Mouse (Mus musculus): ENCODE results near the gene Dync1i1. TPM values are rescaled to one million over a fixed set of nuclear protein-coding genes. Genes with fewer than 3 reads are reported as not detected.

Dync1i1 gene
- polyA plus RNA-seq, 1 experiment from 2014 or later, result 0.26 TPM

GRCm38 (mm10) chr6:5756509-5757130 lies 31.2 kb downstream of the Dync1i1 start:
- Histone ChIP-seq H3K27me3 (replicated peaks; ENCODE audit: control insufficient read depth, insufficient read depth, low read length) (no peaks in the 10 kb centered on the region), H3K27ac (ENCODE audit: low read length) (no peak overlapping the region), H3K4me1 (ENCODE audit: control insufficient read depth, insufficient read depth, low read length) (no peaks in the 10 kb centered on the region), H3K9ac (ENCODE audit: low read depth, low read length) (no peak overlapping the region), H3K4me3 (ENCODE audit: low read length) (no peak overlapping the region), H3K9me3 (ENCODE audit: control insufficient read depth, low read length) (no peaks in the 10 kb centered on the region), H3K4me2 (ENCODE audit: low read depth, low read length) (no peak overlapping the region), H3K36me3 (ENCODE audit: control insufficient read depth, insufficient read depth, low read length) (no peaks in the 10 kb centered on the region)
- 66% methylated on average over 5 of the region's 5 CpGs for WGBS
- ATAC-seq, result no peak

- no peaks in the 10 kb centered on the region for H3K36me3 ChIP-seq (ENCODE audit: control insufficient read depth, insufficient read depth, low read length)
- 59% methylated on average over 2 of the region's 2 CpGs for WGBS
- H3K9me3 ChIP-seq (ENCODE audit: control insufficient read depth, low read length), result no peaks in the 10 kb centered on the region
- H3K4me2 ChIP-seq (ENCODE audit: low read depth, low read length), result no peak overlapping the region
- peak; percentile 68 for ATAC-seq
- H3K27me3 ChIP-seq (replicated peaks; ENCODE audit: control insufficient read depth, insufficient read depth, low read length), result no peaks in the 10 kb centered on the region
- no peaks in the 10 kb centered on the region for H3K4me1 ChIP-seq (ENCODE audit: control insufficient read depth, insufficient read depth, low read length)
- no peak overlapping the region for H3K27ac ChIP-seq (ENCODE audit: low read length)
- no peak overlapping the region for H3K4me3 ChIP-seq (ENCODE audit: low read length)
- H3K9ac ChIP-seq (ENCODE audit: low read depth, low read length), result no peak overlapping the region
These were observed 37.5 kb downstream of the Dync1i1 start for GRCm38 (mm10) chr6:5762943-5763342.

GRCm38 (mm10) chr6:5768576-5768975 lies 43.1 kb downstream of the Dync1i1 start:
- H3K9me3 ChIP-seq (ENCODE audit: control insufficient read depth, low read length), result no peaks in the 10 kb centered on the region
- H3K36me3 ChIP-seq (ENCODE audit: control insufficient read depth, insufficient read depth, low read length), result no peaks in the 10 kb centered on the region
- no peak overlapping the region for H3K27ac ChIP-seq (ENCODE audit: low read length)
- no peak for ATAC-seq
- H3K27me3 ChIP-seq (replicated peaks; ENCODE audit: control insufficient read depth, insufficient read depth, low read length), result no peaks in the 10 kb centered on the region
- H3K9ac ChIP-seq (ENCODE audit: low read depth, low read length), result no peak overlapping the region
- WGBS, result 69% methylated on average over 1 of the region's 1 CpGs
- H3K4me1 ChIP-seq (ENCODE audit: control insufficient read depth, insufficient read depth, low read length), result no peaks in the 10 kb centered on the region
- H3K4me2 ChIP-seq (ENCODE audit: low read depth, low read length), result no peak overlapping the region
- no peak overlapping the region for H3K4me3 ChIP-seq (ENCODE audit: low read length)

- Histone ChIP-seq H3K9ac (ENCODE audit: low read depth, low read length) (no peak overlapping the region), H3K9me3 (ENCODE audit: control insufficient read depth, low read length) (no peaks in the 10 kb centered on the region), H3K36me3 (ENCODE audit: control insufficient read depth, insufficient read depth, low read length) (no peaks in the 10 kb centered on the region), H3K27me3 (replicated peaks; ENCODE audit: control insufficient read depth, insufficient read depth, low read length) (no peaks in the 10 kb centered on the region), H3K4me3 (ENCODE audit: low read length) (no peak overlapping the region), H3K4me1 (ENCODE audit: control insufficient read depth, insufficient read depth, low read length) (no peaks in the 10 kb centered on the region), H3K27ac (ENCODE audit: low read length) (no peak overlapping the region), H3K4me2 (ENCODE audit: low read depth, low read length) (no peak overlapping the region)
- no peak for ATAC-seq
- 83% methylated on average over 4 of the region's 4 CpGs for WGBS
These were observed 44.8 kb downstream of the Dync1i1 start for GRCm38 (mm10) chr6:5770283-5770682.

GRCm38 (mm10) chr6:5775461-5775860 lies 50.0 kb downstream of the Dync1i1 start:
- H3K27me3 ChIP-seq (replicated peaks; ENCODE audit: control insufficient read depth, insufficient read depth, low read length), result no peaks in the 10 kb centered on the region
- no peak overlapping the region for H3K4me3 ChIP-seq (ENCODE audit: low read length)
- H3K27ac ChIP-seq (ENCODE audit: low read length), result no peak overlapping the region
- H3K9ac ChIP-seq (ENCODE audit: low read depth, low read length), result no peak overlapping the region
- H3K36me3 ChIP-seq (ENCODE audit: control insufficient read depth, insufficient read depth, low read length), result no peaks in the 10 kb centered on the region
- H3K9me3 ChIP-seq (ENCODE audit: control insufficient read depth, low read length), result no peaks in the 10 kb centered on the region
- WGBS, result 74% methylated on average over 3 of the region's 3 CpGs
- ATAC-seq, result no peak
- no peak overlapping the region for H3K4me2 ChIP-seq (ENCODE audit: low read depth, low read length)
- H3K4me1 ChIP-seq (ENCODE audit: control insufficient read depth, insufficient read depth, low read length), result no peaks in the 10 kb centered on the region

GRCm38 (mm10) chr6:5781752-5782151 lies 56.3 kb downstream of the Dync1i1 start:
- H3K9me3 ChIP-seq (ENCODE audit: control insufficient read depth, low read length), result no peaks in the 10 kb centered on the region
- no peak overlapping the region for H3K4me3 ChIP-seq (ENCODE audit: low read length)
- no peaks in the 10 kb centered on the region for H3K4me1 ChIP-seq (ENCODE audit: control insufficient read depth, insufficient read depth, low read length)
- WGBS, result 80% methylated on average over 6 of the region's 6 CpGs
- H3K27ac ChIP-seq (ENCODE audit: low read length), result no peak overlapping the region
- ATAC-seq, result no peak
- no peak overlapping the region for H3K9ac ChIP-seq (ENCODE audit: low read depth, low read length)
- no peaks in the 10 kb centered on the region for H3K27me3 ChIP-seq (replicated peaks; ENCODE audit: control insufficient read depth, insufficient read depth, low read length)
- H3K4me2 ChIP-seq (ENCODE audit: low read depth, low read length), result no peak overlapping the region
- no peaks in the 10 kb centered on the region for H3K36me3 ChIP-seq (ENCODE audit: control insufficient read depth, insufficient read depth, low read length)

GRCm38 (mm10) chr6:5783830-5784229 lies 58.4 kb downstream of the Dync1i1 start:
- Histone ChIP-seq H3K9me3 (ENCODE audit: control insufficient read depth, low read length) (no peaks in the 10 kb centered on the region), H3K27ac (ENCODE audit: low read length) (no peak overlapping the region), H3K36me3 (ENCODE audit: control insufficient read depth, insufficient read depth, low read length) (no peaks in the 10 kb centered on the region), H3K27me3 (replicated peaks; ENCODE audit: control insufficient read depth, insufficient read depth, low read length) (no peaks in the 10 kb centered on the region), H3K4me2 (ENCODE audit: low read depth, low read length) (no peak overlapping the region), H3K4me3 (ENCODE audit: low read length) (no peak overlapping the region), H3K9ac (ENCODE audit: low read depth, low read length) (no peak overlapping the region), H3K4me1 (ENCODE audit: control insufficient read depth, insufficient read depth, low read length) (no peaks in the 10 kb centered on the region)
- no peak for ATAC-seq
- WGBS, result 91% methylated on average over 14 of the region's 14 CpGs

GRCm38 (mm10) chr6:5790607-5791006 lies 65.2 kb downstream of the Dync1i1 start:
- H3K27me3 ChIP-seq (replicated peaks; ENCODE audit: control insufficient read depth, insufficient read depth, low read length), result no peaks in the 10 kb centered on the region
- H3K4me3 ChIP-seq (ENCODE audit: low read length), result no peak overlapping the region
- no peak overlapping the region for H3K4me2 ChIP-seq (ENCODE audit: low read depth, low read length)
- no peak overlapping the region for H3K9ac ChIP-seq (ENCODE audit: low read depth, low read length)
- no peaks in the 10 kb centered on the region for H3K36me3 ChIP-seq (ENCODE audit: control insufficient read depth, insufficient read depth, low read length)
- no peak for ATAC-seq
- H3K27ac ChIP-seq (ENCODE audit: low read length), result no peak overlapping the region
- H3K4me1 ChIP-seq (ENCODE audit: control insufficient read depth, insufficient read depth, low read length), result no peaks in the 10 kb centered on the region
- H3K9me3 ChIP-seq (ENCODE audit: control insufficient read depth, low read length), result no peaks in the 10 kb centered on the region
- 66% methylated on average over 7 of the region's 7 CpGs for WGBS

- 46% methylated on average over 5 of the region's 5 CpGs for WGBS
These were observed 68.8 kb downstream of the Dync1i1 start for GRCm38 (mm10) chr6:5794106-5794753.

GRCm38 (mm10) chr6:5795314-5795713 lies 69.9 kb downstream of the Dync1i1 start:
- no peak overlapping the region for H3K9ac ChIP-seq (ENCODE audit: low read depth, low read length)
- H3K36me3 ChIP-seq (ENCODE audit: control insufficient read depth, insufficient read depth, low read length), result no peaks in the 10 kb centered on the region
- no peak for ATAC-seq
- H3K4me2 ChIP-seq (ENCODE audit: low read depth, low read length), result no peak overlapping the region
- H3K27ac ChIP-seq (ENCODE audit: low read length), result no peak overlapping the region
- no peaks in the 10 kb centered on the region for H3K27me3 ChIP-seq (replicated peaks; ENCODE audit: control insufficient read depth, insufficient read depth, low read length)
- 74% methylated on average over 2 of the region's 2 CpGs for WGBS
- no peaks in the 10 kb centered on the region for H3K9me3 ChIP-seq (ENCODE audit: control insufficient read depth, low read length)
- H3K4me3 ChIP-seq (ENCODE audit: low read length), result no peak overlapping the region
- no peaks in the 10 kb centered on the region for H3K4me1 ChIP-seq (ENCODE audit: control insufficient read depth, insufficient read depth, low read length)

More at GRCm38 (mm10) chr6:5794106-5794753, 68.8 kb downstream of the Dync1i1 start:
- Histone ChIP-seq H3K27me3 (replicated peaks; ENCODE audit: control insufficient read depth, insufficient read depth, low read length) (no peaks in the 10 kb centered on the region), H3K4me2 (ENCODE audit: low read depth, low read length) (no peak overlapping the region), H3K4me1 (ENCODE audit: control insufficient read depth, insufficient read depth, low read length) (no peaks in the 10 kb centered on the region), H3K27ac (ENCODE audit: low read length) (no peak overlapping the region), H3K9me3 (ENCODE audit: control insufficient read depth, low read length) (no peaks in the 10 kb centered on the region), H3K4me3 (ENCODE audit: low read length) (no peak overlapping the region), H3K36me3 (ENCODE audit: control insufficient read depth, insufficient read depth, low read length) (no peaks in the 10 kb centered on the region), H3K9ac (ENCODE audit: low read depth, low read length) (no peak overlapping the region)
- peak; percentile 92 for ATAC-seq
